Mouse (Mus musculus) MEL (cell line): Measurements from ENCODE around the gene Cog4.

Source experiments
- CHD2 ChIP-seq: IDR thresholded peaks from 2 replicates; pipeline ENCODE4 v1.6.1; 2011; ENCODE audit warnings: low read length, improper control_type of control experiment
- CTCF ChIP-seq, 3 experiments: IDR thresholded peaks in 2 of 3; conservative IDR thresholded peaks in 1 of 3; 2 replicates each; pipeline ENCODE4 v1.5.1; 2011 to 2012; ENCODE audit warnings: low read length in 3 of 3, low read depth in 2 of 3, mild to moderate bottlenecking in 2 of 3, improper control_type of control experiment in 1 of 3, inconsistent platforms in 1 of 3, mixed read lengths in 1 of 3, moderate library complexity in 1 of 3; ENCODE audit not compliant: control insufficient read depth in 1 of 3, insufficient read depth in 1 of 3, poor library complexity in 1 of 3, severe bottlenecking in 1 of 3
- E2F4 ChIP-seq: IDR thresholded peaks from 2 replicates; pipeline ENCODE4 v1.6.1; 2011; ENCODE audit warnings: low read depth, low read length, improper control_type of control experiment, borderline replicate concordance
- EP300 ChIP-seq, 2 experiments: IDR thresholded peaks; 2 replicates each; pipeline ENCODE4 v1.6.1; 2011; ENCODE audit warnings: improper control_type of control experiment in 2 of 2, low read length in 2 of 2, low read depth in 1 of 2, mild to moderate bottlenecking in 1 of 2
- MAZ ChIP-seq: IDR thresholded peaks from 2 replicates; pipeline ENCODE4 v1.6.1; 2012; ENCODE audit warnings: low read depth, mild to moderate bottlenecking, inconsistent platforms, low read length, improper control_type of control experiment
- MEF2A ChIP-seq: IDR thresholded peaks from 2 replicates; pipeline ENCODE4 v1.6.1; 2014; ENCODE audit warnings: low read depth, mild to moderate bottlenecking, inconsistent platforms, low read length, improper control_type of control experiment; ENCODE audit not compliant: poor library complexity, insufficient replicate concordance, severe bottlenecking; ENCODE audit errors: extremely low read depth
- POLR2A ChIP-seq, 2 experiments: IDR thresholded peaks; 2 replicates each; pipeline ENCODE4 v1.6.1; 2011 to 2012; ENCODE audit warnings: low read length in 2 of 2, mild to moderate bottlenecking in 2 of 2, control low read depth in 1 of 2, improper control_type of control experiment in 1 of 2, low read depth in 1 of 2, moderate library complexity in 1 of 2; ENCODE audit not compliant: control insufficient read depth in 1 of 2, insufficient read depth in 1 of 2, poor library complexity in 1 of 2
- RAD21 ChIP-seq: IDR thresholded peaks from 2 replicates; pipeline ENCODE4 v1.6.1; 2011; ENCODE audit warnings: mild to moderate bottlenecking, low read depth, low read length, improper control_type of control experiment
- TCF12 ChIP-seq: IDR thresholded peaks from 2 replicates; pipeline ENCODE4 v1.6.1; 2014; ENCODE audit warnings: low read depth, mild to moderate bottlenecking, inconsistent platforms, low read length, improper control_type of control experiment, moderate library complexity
- ZKSCAN1 ChIP-seq: IDR thresholded peaks from 2 replicates; pipeline ENCODE4 v1.6.1; 2012; ENCODE audit warnings: low read depth, mild to moderate bottlenecking, inconsistent platforms, low read length, improper control_type of control experiment, moderate library complexity
- ZNF384 ChIP-seq: IDR thresholded peaks from 2 replicates; pipeline ENCODE4 v1.6.1; 2012; ENCODE audit warnings: low read depth, mild to moderate bottlenecking, inconsistent platforms, low read length, improper control_type of control experiment

- TF ChIP-seq ZNF384: no peak
- TF ChIP-seq ZKSCAN1: no peak
- no peak for TF ChIP-seq CTCF (IDR thresholded peaks at IDR 0.05 in 2 of 3, conservative IDR thresholded peaks at IDR 0.05 in 1 of 3; ENCODE audit: control insufficient read depth in 1 of 3, insufficient read depth in 1 of 3, low read depth in 2 of 3, low read length in 3 of 3, poor library complexity in 1 of 3, severe bottlenecking in 1 of 3)
- no peak for TF ChIP-seq MEF2A
- no peak for TF ChIP-seq MAZ
- no peak for TF ChIP-seq RAD21
- peak; percentile 75 to 94 for TF ChIP-seq POLR2A (IDR thresholded peaks at IDR 0.05; ENCODE audit: control insufficient read depth in 1 of 2, insufficient read depth in 1 of 2, low read depth in 1 of 2, low read length in 2 of 2, poor library complexity in 1 of 2)
- no peak for TF ChIP-seq CHD2
- no peak for TF ChIP-seq EP300 (IDR thresholded peaks at IDR 0.05; ENCODE audit: low read depth in 1 of 2, low read length in 2 of 2)
- peak; percentile 82 for TF ChIP-seq TCF12
- peak; percentile 94 for TF ChIP-seq E2F4
These were observed at the start of gene Cog4, which contains the start of gene Sf3b3 for GRCm38 (mm10) chr8:110846405-110847170.
